Mouse (Mus musculus) midbrain, embryonic 13.5 days (tissue): ENCODE measurements around the gene Dmrtb1. TPM values are rescaled to one million over a fixed set of nuclear protein-coding genes. Genes with fewer than 3 reads are reported as not detected.

ENCODE experiments used
- ATAC-seq: fragments of 200-750 bp; cut with Nextera tagmentation; 2 replicates; pipeline ENCODE4 v1.8.0; 2017; ENCODE audit warnings: mild to moderate bottlenecking, moderate TSS enrichment, moderate library complexity
- H3K27ac ChIP-seq: fragments of 300-500 bp; sonication (generic); 2 replicates; pipeline ENCODE4 v1.5.1; 2015; ENCODE audit warnings: inconsistent platforms, mild to moderate bottlenecking, moderate library complexity
- H3K27me3 ChIP-seq: fragments of 300-500 bp; sonication (generic); 2 replicates; pipeline ENCODE4 v1.6.1; 2015; ENCODE audit warnings: mild to moderate bottlenecking, inconsistent platforms
- H3K36me3 ChIP-seq: fragments of 300-500 bp; sonication (generic); 2 replicates; pipeline ENCODE4 v1.6.1; 2015; ENCODE audit warnings: mild to moderate bottlenecking, inconsistent platforms
- H3K4me1 ChIP-seq: fragments of 300-500 bp; sonication (generic); replicated peaks from 2 replicates; pipeline ENCODE4 v1.6.1; 2015; ENCODE audit warnings: inconsistent platforms
- H3K4me2 ChIP-seq: fragments of 300-500 bp; sonication (generic); replicated peaks from 2 replicates; pipeline ENCODE4 v1.6.1; 2015; ENCODE audit warnings: moderate library complexity, mild to moderate bottlenecking, inconsistent platforms
- H3K4me3 ChIP-seq: fragments of 300-500 bp; sonication (generic); replicated peaks from 2 replicates; pipeline ENCODE4 v1.5.1; 2015; ENCODE audit warnings: mild to moderate bottlenecking, inconsistent platforms
- H3K9ac ChIP-seq: fragments of 300-500 bp; sonication (generic); replicated peaks from 2 replicates; pipeline ENCODE4 v1.6.1; 2015; ENCODE audit warnings: mild to moderate bottlenecking, inconsistent platforms
- H3K9me3 ChIP-seq: fragments of 300-500 bp; sonication (generic); 2 replicates; pipeline ENCODE4 v1.6.1; 2016; ENCODE audit warnings: mild to moderate bottlenecking, inconsistent platforms
- WGBS: fragments of 180-500 bp; shearing (Covaris S2); methylation state at CpG from one replicate; pipeline ENCODE4 v1.1.7; 2015; 5-methylcytosine and 5-hydroxymethylcytosine counted together
- microRNA-seq: library from miRNA; unstranded; fragments of <30 nt; microRNA quantifications from one replicate; pipeline ENCODE4, GENCODE M21; 2016
- polyA plus RNA-seq: library from polyadenylated mRNA; unstranded; fragments of >200 nt; fragmentation: Nextera tagmentation; extraction: Ambion mirVana; gene quantifications from 2 replicates; pipeline ENCODE4 v1.2.1, GENCODE M21; 2015

Dmrtb1 gene
- polyA plus RNA-seq, 1 experiment from 2014 or later, result 79.2 TPM

DNA sequence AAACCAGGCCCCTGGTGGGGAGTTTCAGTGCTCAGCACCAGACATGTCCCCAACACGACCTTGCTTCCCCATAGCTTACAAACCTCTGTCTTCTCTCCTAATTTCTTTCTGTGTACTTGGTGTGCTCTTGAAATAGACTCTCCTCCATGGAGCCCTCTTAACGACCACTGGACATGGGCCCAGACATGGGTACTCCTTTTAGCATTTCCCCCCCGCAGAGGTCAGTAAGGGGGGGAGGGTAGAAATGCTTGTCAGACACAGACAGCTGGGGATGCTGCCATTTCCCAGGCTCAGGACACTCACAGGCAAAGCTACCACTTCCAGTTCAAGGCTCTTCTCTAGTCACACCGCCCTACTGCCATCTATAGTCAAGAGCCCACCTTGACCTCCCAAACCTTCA lies 42.4 kb downstream of the Dmrtb1 start:
- H3K27me3 ChIP-seq, result no peaks in the 10 kb centered on the region
- no peak overlapping the region for H3K9ac ChIP-seq
- H3K27ac ChIP-seq, result no peak overlapping the region
- 70% methylated on average over 4 of the region's 4 CpGs for WGBS
- no peaks in the 10 kb centered on the region; the same call in 1 of the 2 replicates for H3K4me1 ChIP-seq
- H3K4me3 ChIP-seq, result no peak overlapping the region
- H3K36me3 ChIP-seq, result no peaks in the 10 kb centered on the region
- ATAC-seq, result no peak
- H3K9me3 ChIP-seq, result no peaks in the 10 kb centered on the region
- H3K4me2 ChIP-seq, result no peak overlapping the region

DNA sequence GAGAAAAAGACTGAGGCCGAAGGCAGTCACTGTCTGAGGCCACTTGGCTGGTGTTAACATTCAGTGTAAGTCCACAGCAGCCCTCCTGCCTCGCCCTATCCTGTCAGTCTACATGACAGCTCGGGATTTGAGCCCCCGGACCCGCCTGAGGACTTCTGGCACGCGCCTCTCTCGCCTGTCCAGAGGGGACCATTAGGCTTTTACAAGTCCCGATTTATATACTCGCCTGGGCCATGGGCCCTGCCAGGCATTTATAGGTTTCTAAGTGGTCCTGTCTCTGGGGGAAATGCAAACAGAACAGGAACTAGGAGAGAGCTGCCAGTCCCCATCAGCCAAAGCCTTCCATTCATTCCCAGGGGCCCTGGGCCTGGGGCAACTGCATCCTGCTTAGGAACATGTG lies 45.7 kb downstream of the Dmrtb1 start:
- H3K36me3 ChIP-seq, result no peaks in the 10 kb centered on the region
- no peak overlapping the region for H3K4me2 ChIP-seq
- no peak overlapping the region for H3K9ac ChIP-seq
- 0 out of 2 replicates have a peak, but pooled peaks cover 4% of the 10 kb centered on the region for H3K27me3 ChIP-seq
- peaks cover 4% of the 10 kb centered on the region; the same call in 1 of the 2 replicates for H3K4me1 ChIP-seq
- ATAC-seq, result peak; percentile 34; the same call in 1 of the 2 replicates
- H3K27ac ChIP-seq, result no peak overlapping the region
- 74% methylated on average over 10 of the region's 10 CpGs for WGBS
- H3K4me3 ChIP-seq, result no peak overlapping the region
- no peaks in the 10 kb centered on the region for H3K9me3 ChIP-seq

DNA sequence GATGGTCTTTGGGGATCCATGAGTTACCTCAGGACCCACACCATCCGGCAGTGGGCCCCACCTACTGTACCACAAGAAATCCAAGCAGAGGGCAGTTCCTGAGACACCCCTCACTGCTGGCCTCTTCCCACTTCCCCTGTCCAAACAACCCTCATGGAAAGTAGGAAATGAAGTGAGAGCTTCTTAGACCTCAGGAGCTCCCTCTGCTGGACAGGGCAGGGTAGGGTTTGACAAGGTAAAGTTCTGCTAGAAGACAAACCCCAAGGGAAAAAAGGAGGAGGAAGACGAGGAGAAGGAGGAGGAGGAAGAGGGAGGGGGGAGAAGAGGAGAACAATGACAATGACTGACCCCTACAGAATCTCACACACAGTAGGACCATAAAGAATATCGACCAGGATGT lies 46.4 kb downstream of the Dmrtb1 start:
- no peak overlapping the region for H3K9ac ChIP-seq
- H3K4me1 ChIP-seq, result peaks cover 4% of the 10 kb centered on the region; the same call in 1 of the 2 replicates
- H3K4me3 ChIP-seq, result no peak overlapping the region
- no peak overlapping the region for H3K4me2 ChIP-seq
- no peaks in the 10 kb centered on the region for H3K9me3 ChIP-seq
- H3K27me3 ChIP-seq, result 0 out of 2 replicates have a peak, but pooled peaks cover 4% of the 10 kb centered on the region
- ATAC-seq, result no peak
- H3K27ac ChIP-seq, result no peak overlapping the region
- WGBS, result 52% methylated on average over 3 of the region's 3 CpGs
- no peaks in the 10 kb centered on the region for H3K36me3 ChIP-seq

DNA sequence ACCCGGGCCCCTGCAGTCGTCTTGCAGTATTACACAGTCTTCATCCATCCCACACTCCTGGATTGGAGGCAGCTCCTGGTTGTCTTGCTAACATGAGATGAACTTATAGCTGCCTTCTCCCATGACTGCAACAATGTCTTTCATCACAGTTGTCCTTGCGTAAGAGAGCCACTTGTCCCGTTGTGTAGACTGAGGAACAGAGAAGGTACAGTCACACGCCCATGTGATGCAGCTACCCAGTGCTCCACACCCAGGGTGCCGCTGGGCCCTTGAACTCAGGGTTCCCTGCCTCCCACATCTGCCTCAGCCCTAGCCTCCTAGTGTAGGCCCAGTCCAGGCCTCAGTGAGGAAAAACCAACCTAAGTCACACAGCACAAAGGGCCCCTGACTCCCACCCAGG lies 47.9 kb downstream of the Dmrtb1 start:
- Histone ChIP-seq H3K4me2 (no peak overlapping the region), H3K4me1 (peaks cover 4% of the 10 kb centered on the region; the same call in 1 of the 2 replicates), H3K9ac (no peak overlapping the region), H3K27ac (no peak overlapping the region), H3K9me3 (no peaks in the 10 kb centered on the region), H3K4me3 (no peak overlapping the region), H3K27me3 (0 out of 2 replicates have a peak, but pooled peaks cover 4% of the 10 kb centered on the region), H3K36me3 (no peaks in the 10 kb centered on the region)
- ATAC-seq, result no peak
- WGBS, result 73% methylated on average over 6 of the region's 6 CpGs

DNA sequence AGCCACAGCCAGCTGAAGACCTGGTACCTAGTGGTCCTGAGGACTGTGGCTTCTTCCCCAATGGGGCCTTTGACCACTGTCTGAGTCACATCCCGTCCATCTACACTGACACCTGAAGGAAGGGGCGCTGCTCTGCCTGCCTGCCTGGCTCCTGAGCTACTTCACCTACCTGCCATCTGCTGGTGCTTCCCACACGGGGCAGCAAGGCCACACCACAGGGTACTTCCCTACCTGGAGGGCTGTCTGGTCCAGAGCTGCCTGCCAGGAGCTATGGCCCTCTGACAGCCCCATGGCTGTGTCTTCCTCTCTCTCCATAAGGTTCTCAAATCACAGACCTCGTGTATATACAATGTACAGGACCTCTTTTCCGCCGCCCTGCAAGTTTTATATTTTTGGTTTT lies 49.4 kb downstream of the Dmrtb1 start:
- WGBS, result 81% methylated on average over 6 of the region's 6 CpGs
- Histone ChIP-seq H3K4me3 (no peak overlapping the region), H3K27ac (no peak overlapping the region), H3K9ac (no peak overlapping the region), H3K9me3 (no peaks in the 10 kb centered on the region), H3K27me3 (0 out of 2 replicates have a peak, but pooled peaks cover 4% of the 10 kb centered on the region), H3K36me3 (no peaks in the 10 kb centered on the region), H3K4me2 (no peak overlapping the region), H3K4me1 (peaks cover 4% of the 10 kb centered on the region; the same call in 1 of the 2 replicates)
- ATAC-seq, result no peak

DNA sequence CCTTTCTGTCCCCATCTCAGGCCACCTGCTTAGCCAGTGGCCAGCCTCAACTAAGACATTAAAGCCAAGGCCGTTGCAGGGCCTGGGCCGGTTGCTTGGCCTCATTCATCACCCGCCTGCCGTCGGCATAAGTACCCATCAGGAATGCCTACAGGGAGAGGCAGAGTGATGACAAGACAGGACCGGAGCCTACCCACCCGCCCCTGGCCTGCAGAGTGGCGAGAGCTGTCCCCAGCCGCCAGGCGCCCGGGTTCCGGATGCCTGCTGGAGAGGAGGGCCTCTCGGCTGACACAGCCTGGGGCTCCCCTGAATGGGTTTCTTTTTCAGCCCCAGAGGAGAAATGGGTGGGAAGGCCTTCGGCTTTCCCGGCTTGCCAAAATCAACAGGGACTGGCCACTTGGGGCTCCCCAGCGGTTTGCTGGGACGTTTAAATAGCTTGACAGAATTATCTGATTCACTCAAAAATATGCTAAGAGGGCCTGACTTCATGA lies 55.1 kb downstream of the Dmrtb1 start:
- WGBS, result 78% methylated on average over 17 of the region's 17 CpGs

DNA sequence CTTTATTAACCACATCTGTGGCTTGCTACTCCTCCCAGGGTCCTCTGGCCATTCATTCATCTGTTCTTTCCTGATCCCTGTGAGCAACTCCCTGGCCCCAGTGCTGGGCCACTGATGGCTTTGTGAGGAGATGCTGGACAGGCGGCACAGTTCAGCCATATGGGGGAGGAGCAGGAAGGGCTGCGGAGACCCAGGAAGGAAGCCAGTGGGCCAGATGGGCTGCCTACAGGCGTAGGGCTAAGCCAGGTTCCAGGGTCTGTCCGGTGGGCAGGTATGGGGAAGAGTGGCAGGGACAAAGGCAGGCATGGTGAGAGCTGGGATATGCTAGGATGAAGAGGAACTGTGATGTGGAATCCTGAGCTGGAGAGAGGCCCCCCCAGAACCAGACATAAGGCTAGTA lies 55.8 kb downstream of the Dmrtb1 start:
- Histone ChIP-seq H3K36me3 (no peaks in the 10 kb centered on the region), H3K9me3 (no peaks in the 10 kb centered on the region), H3K27ac (no peak overlapping the region), H3K4me1 (peaks cover 11% of the 10 kb centered on the region), H3K9ac (no peak overlapping the region), H3K4me2 (no peak overlapping the region), H3K27me3 (no peaks in the 10 kb centered on the region), H3K4me3 (no peak overlapping the region)
- ATAC-seq, result no peak
- WGBS, result 88% methylated on average over 4 of the region's 4 CpGs

More for the DNA sequence above, 55.1 kb downstream of the Dmrtb1 start:
- Histone ChIP-seq H3K36me3 (no peaks in the 10 kb centered on the region), H3K4me1 (peaks cover 7% of the 10 kb centered on the region), H3K27me3 (no peaks in the 10 kb centered on the region), H3K4me3 (no peak overlapping the region), H3K9me3 (no peaks in the 10 kb centered on the region), H3K27ac (no peak overlapping the region), H3K4me2 (no peak overlapping the region), H3K9ac (no peak overlapping the region)
- no peak for ATAC-seq

Small RNAs within 50 kb of the gene (microRNA-seq; reads per million reads assigned to microRNA genes)
- gene Gm25123, result not detected

Other genes with a start within 250 kb of the Dmrtb1 start
- 1.0 and 1.5 TPM in 2 replicates for gene Glis1, start 249.6 kb downstream of the Dmrtb1 start, polyA plus RNA-seq
- gene Lrp8, start 118.0 kb upstream of the Dmrtb1 start, polyA plus RNA-seq, result 39.2 and 50.0 TPM in 2 replicates
- gene Magoh, start 195.5 kb upstream of the Dmrtb1 start, polyA plus RNA-seq, result 167 and 169 TPM in 2 replicates
- 106 and 108 TPM in 2 replicates for gene 0610037L13Rik, start 205.6 kb upstream of the Dmrtb1 start, polyA plus RNA-seq
- gene Cpt2, start 239.4 kb upstream of the Dmrtb1 start, polyA plus RNA-seq, result 21.6 and 21.9 TPM in 2 replicates